Mouse (Mus musculus) forebrain, embryonic 10.5 days (tissue): ENCODE results near the gene Igsf6. TPM values are rescaled to one million over a fixed set of nuclear protein-coding genes. Genes with fewer than 3 reads are reported as not detected.
"Not testable (repeated sequence)": the region's sequence is repeated elsewhere in the genome, so short reads cannot be mapped to it uniquely, and the experiment has no call there.

Experiments
- DNase-seq: peaks from one replicate; pipeline ENCODE4 v3.0.0-alpha.2; 2017; ENCODE audit warnings: low spot score; ENCODE audit errors: extremely low spot score
- H3K27ac ChIP-seq: fragments of 300-500 bp; sonication (generic); 2 replicates; pipeline ENCODE4 v1.5.1; 2016; ENCODE audit warnings: mild to moderate bottlenecking
- H3K27me3 ChIP-seq: fragments of 300-500 bp; sonication (generic); 2 replicates; pipeline ENCODE4 v1.6.1; 2016; ENCODE audit warnings: mild to moderate bottlenecking; ENCODE audit not compliant: poor library complexity, severe bottlenecking
- H3K36me3 ChIP-seq: fragments of 300-500 bp; sonication (generic); replicated peaks from 2 replicates; pipeline ENCODE4 v1.6.1; 2016; ENCODE audit warnings: mild to moderate bottlenecking, moderate library complexity
- H3K4me1 ChIP-seq: fragments of 300-500 bp; sonication (generic); 2 replicates; pipeline ENCODE4 v1.6.1; 2016
- H3K4me3 ChIP-seq: fragments of 300-500 bp; sonication (generic); 2 replicates; pipeline ENCODE4 v1.5.1; 2016; ENCODE audit warnings: mild to moderate bottlenecking, moderate library complexity
- H3K9me3 ChIP-seq: fragments of 300-500 bp; sonication (generic); 2 replicates; pipeline ENCODE4 v1.6.1; 2016; ENCODE audit warnings: mild to moderate bottlenecking, moderate library complexity
- WGBS: fragments of 180-500 bp; shearing (Covaris S2); methylation state at CpG from one replicate; pipeline ENCODE4 v1.1.7; 2016; 5-methylcytosine and 5-hydroxymethylcytosine counted together
- polyA plus RNA-seq: library from polyadenylated mRNA; unstranded; fragments of >200 nt; fragmentation: Nextera tagmentation; extraction: Ambion mirVana; gene quantifications from 2 replicates; pipeline ENCODE4 v1.2.1, GENCODE M21; 2016

The Igsf6 gene
- polyA plus RNA-seq, 1 experiment from 2014 or later = 1.1 TPM

DNA sequence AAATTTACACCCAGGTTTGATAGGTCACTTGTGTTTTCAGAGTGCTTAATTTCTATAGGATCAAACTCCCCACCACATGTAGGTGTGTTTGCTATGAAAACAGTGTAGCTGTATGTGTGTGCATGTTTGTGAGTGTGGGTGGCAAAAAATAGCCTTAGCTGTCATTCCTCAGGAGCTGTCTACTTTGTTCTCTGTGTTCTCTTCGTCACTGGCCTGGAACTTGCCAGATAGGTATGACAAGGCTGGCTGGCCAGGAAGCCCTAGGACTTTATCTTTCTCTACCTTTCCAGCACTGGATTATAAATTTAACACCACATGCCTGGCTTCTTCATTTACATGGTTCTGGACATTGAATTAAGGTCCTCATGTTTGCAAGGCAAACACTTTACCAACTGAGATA is 30.1 kb downstream of the Igsf6 start:
- Histone ChIP-seq H3K9me3 (peaks cover 7% of the 10 kb centered on the region; the same call in 1 of the 2 replicates), H3K4me1 (no peaks in the 10 kb centered on the region), H3K27me3 (no peaks in the 10 kb centered on the region), H3K36me3 (peaks cover 20% of the 10 kb centered on the region), H3K27ac (no peak overlapping the region), H3K4me3 (no peak overlapping the region)
- WGBS = 86% methylated on average over 1 of the region's 1 CpGs
- no peak for DNase-seq

DNA sequence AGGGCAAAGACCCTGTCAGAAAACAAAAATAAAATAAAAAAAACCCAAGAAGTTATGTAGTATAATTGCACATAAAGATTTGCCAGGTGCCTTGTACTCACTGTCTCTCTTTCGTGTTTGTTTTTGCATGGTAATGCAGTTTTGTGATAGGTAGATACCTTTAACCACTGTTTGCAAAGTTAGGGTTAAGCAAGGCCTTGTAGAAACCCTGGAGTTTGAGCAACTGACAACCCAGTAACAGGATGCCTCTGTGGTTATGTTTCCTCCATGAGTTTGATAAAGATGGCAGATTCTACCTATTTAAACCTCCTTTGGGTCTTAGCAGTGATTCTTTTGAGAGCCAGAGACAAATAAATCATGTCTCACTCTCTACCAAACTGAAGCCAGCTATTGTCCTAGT is 30.9 kb downstream of the Igsf6 start:
- no peaks in the 10 kb centered on the region for H3K27me3 ChIP-seq
- H3K27ac ChIP-seq = no peak overlapping the region
- WGBS = 94% methylated on average over 1 of the region's 1 CpGs
- no peak overlapping the region for H3K4me3 ChIP-seq
- no peaks in the 10 kb centered on the region; the same call in 1 of the 2 replicates for H3K4me1 ChIP-seq
- peaks cover 13% of the 10 kb centered on the region for H3K36me3 ChIP-seq
- DNase-seq = no peak
- H3K9me3 ChIP-seq = peaks cover 7% of the 10 kb centered on the region; the same call in 1 of the 2 replicates

DNA sequence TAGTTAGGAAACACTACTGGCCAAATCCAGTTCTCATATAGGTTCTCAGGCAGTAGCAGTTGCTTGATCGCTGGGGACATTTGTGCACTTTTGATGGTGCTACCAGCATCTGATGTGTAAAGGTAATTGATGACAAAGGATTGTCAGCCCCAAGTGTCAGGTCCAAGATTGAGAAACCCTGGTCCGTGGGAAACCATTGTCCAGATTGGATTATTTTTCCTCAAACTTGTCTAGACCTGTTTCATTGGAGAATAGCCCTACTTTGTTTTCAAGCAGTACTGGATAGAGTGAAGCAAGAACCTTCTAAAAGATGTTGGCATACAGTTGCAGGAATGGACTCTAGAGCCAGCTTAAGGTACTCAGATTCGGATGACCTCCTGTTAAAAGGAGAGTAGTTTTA is 31.4 kb downstream of the Igsf6 start:
- Histone ChIP-seq H3K36me3 (peaks cover 8% of the 10 kb centered on the region), H3K27ac (no peak overlapping the region), H3K4me3 (no peak overlapping the region), H3K27me3 (no peaks in the 10 kb centered on the region), H3K9me3 (peaks cover 7% of the 10 kb centered on the region; the same call in 1 of the 2 replicates), H3K4me1 (peaks cover 3% of the 10 kb centered on the region)
- DNase-seq = no peak
- 95% methylated on average over 3 of the region's 3 CpGs for WGBS

DNA sequence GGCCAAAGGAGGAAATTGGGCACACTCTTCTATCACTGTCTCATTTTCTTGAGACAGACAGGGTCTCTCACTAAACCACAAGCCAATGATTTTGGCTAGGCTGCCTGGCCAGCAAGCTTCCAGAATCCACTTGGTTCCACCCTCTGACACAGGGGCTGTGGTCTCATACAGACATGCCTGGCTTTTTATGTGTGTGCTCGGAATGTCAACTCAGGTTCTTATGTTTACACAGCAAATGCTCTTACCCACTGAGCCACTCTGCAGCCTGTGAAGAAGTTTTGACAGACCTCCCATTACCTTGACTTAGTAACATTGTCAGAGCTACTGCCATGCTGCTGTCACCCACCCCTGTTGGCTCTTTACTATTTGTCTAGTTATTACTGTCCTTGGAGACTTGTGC is 32.4 kb downstream of the Igsf6 start:
- H3K9me3 ChIP-seq = peaks cover 7% of the 10 kb centered on the region; the same call in 1 of the 2 replicates
- no peak for DNase-seq
- no peak overlapping the region for H3K4me3 ChIP-seq
- H3K27me3 ChIP-seq = no peaks in the 10 kb centered on the region
- peaks cover 7% of the 10 kb centered on the region for H3K36me3 ChIP-seq
- WGBS = 91% methylated on average over 1 of the region's 1 CpGs
- H3K4me1 ChIP-seq = peaks cover 13% of the 10 kb centered on the region
- H3K27ac ChIP-seq = no peak overlapping the region

DNA sequence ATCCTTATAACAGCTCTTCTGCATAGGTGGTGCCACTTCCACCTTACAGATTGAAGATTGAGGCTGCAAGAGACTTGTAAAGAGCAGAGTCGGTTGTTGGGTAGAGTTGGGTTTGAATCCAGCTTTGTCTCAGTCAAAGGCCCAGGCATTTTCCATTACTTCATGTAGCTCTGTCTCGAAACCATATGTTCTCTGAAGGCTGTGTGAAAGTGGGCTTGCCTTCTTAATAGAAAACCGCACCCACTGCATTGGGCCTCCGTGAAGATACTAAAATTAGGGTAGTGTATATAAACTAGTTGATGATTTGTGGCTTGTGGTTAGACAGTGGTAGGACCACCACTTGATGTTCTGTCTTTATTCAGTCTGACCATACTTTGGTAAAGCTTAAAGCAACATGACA is 33.8 kb downstream of the Igsf6 start:
- Histone ChIP-seq H3K36me3 (peaks cover 16% of the 10 kb centered on the region), H3K4me3 (no peak overlapping the region), H3K9me3 (peaks cover 7% of the 10 kb centered on the region; the same call in 1 of the 2 replicates), H3K27ac (no peak overlapping the region), H3K4me1 (peaks cover 27% of the 10 kb centered on the region), H3K27me3 (no peaks in the 10 kb centered on the region)
- DNase-seq = no peak
- WGBS = 94% methylated on average over 4 of the region's 4 CpGs

DNA sequence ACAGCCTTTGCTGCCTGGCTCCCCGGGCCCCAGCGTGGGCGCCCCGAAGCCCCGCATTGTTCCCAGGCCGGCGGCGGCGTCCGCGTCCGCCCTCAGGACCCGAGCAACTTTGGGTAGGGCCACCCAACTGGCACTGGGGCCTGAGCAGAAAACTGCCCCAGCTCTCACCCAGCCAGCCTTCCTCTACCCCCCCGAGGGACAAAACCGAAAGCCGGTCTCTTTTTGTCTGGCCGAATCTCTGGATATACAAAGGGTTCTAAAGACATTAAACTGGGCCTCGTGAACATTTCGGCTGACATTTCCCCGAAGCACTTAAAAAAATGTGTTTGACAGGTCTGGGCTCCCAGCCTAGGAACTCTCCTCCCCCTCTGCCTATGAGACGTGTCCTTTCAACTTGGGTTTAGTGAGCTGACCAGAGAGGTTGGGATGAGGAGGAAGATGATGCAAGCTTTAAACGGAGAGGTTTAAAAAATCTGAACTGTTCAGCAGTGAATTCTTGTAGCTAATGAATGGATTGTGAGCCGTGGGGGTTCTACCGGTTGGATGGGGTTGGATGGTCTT is 39.1 kb downstream of the Igsf6 start:
- peaks cover 21% of the 10 kb centered on the region for H3K27me3 ChIP-seq
- H3K36me3 ChIP-seq = peaks cover 9% of the 10 kb centered on the region
- under 1% methylated on average over 24 of the region's 24 CpGs for WGBS
- H3K27ac ChIP-seq = peak overlapping the region; percentile 98
- H3K4me1 ChIP-seq = peaks cover 32% of the 10 kb centered on the region
- H3K4me3 ChIP-seq = peak overlapping the region; percentile 92
- H3K9me3 ChIP-seq = no peaks in the 10 kb centered on the region
- DNase-seq = peak; percentile 57

DNA sequence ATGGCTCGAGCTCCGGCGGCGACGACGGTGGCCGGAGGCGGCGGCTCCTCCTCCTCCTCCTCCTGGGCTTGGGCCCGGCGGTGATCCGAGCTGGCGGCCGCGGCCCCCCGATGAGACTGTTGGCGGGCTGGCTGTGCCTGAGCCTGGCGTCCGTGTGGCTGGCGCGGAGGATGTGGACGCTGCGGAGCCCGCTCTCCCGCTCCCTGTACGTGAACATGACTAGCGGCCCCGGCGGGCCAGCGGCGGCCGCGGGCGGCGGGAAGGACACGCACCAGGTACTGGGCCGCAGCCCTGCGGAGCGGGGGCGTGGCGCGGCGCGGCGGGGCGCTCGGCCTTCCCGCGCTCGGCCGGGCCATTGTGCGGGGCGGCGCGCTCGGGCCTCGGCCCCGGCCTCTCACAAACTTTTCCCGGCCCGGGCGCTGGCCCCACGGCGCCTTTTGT is 39.7 kb downstream of the Igsf6 start:
- 0% methylated on average over 58 of the region's 63 CpGs for WGBS
- peak overlapping the region; percentile 98 for H3K27ac ChIP-seq
- H3K36me3 ChIP-seq = peaks cover 9% of the 10 kb centered on the region
- H3K4me1 ChIP-seq = peaks cover 32% of the 10 kb centered on the region
- peak overlapping the region; percentile 92 for H3K4me3 ChIP-seq
- no peaks in the 10 kb centered on the region for H3K9me3 ChIP-seq
- peaks cover 23% of the 10 kb centered on the region for H3K27me3 ChIP-seq
- no peak for DNase-seq

DNA sequence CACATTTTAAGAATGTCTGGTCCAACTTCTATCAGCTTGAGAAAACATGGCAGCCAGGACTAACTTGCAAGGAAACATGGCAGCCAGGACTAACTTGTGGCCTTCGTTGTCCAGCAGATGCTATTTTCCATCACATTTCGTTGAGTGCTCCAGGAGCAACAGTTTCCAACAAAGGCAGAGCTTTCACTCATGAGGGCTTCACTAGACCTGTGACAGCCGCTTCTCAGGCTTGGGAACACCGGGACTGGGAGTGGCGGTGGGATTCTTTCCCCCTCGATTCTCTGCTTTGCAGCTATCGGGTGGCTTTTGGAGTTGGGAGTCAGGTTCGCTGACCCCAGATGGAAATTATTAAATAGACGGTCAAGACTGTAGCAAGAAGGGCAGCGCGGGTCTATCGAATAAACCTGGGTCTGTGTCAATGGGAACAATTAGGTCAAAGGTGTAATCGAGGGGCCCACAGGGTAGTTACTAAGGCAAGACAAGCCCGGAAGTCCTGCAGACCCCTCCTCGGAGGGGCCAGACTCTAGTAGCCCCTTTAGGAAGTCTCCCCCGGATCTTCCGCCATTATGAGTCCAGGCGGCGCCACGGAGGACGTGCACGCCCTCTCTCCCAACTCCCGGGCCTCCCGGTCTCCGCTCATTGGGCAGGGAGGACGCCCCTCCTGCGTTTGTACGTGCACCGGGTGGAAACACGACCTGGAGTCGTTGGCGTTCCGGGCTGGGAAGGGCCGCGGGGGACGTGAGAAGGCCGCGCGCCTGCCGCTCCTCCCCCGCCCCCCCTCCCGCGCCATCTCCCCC is 40.3 kb downstream of the Igsf6 start, which contains the start of gene Mettl9:
Gene Mettl9, plus strand, starts transcription at position 590 of the 797 bp plus-strand sequence.
- H3K9me3 ChIP-seq = no peaks in the 10 kb centered on the region
- H3K4me3 ChIP-seq = peak within 1 kb of the TSS; percentile 92
- H3K27me3 ChIP-seq = peaks cover 23% of the 10 kb centered on the region
- H3K36me3 ChIP-seq = peaks cover 9% of the 10 kb centered on the region
- H3K4me1 ChIP-seq = peaks cover 32% of the 10 kb centered on the region
- peak within 1 kb of the TSS; percentile 98 for H3K27ac ChIP-seq
- WGBS = 3% methylated on average over 43 of the region's 43 CpGs
- DNase-seq = peak; percentile 96

DNA sequence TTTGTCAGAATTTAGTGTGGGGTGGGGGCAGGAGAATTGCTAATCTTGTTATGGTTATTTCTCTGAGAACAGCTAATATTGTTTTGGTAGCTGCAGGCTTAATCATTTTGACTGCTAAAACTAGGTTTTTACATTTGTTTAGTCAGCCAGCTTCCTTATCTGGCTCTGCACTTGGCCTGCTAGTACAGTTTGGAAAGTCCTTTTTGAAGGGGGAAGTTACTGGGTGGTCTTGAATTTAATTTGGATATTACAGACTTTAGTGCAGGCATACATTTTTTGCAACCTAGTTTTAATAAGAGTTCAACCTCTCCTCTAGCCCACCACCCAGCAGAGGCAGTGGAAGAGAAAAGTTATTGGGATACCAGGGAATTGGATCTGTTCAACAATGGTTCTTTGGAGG is 44.4 kb downstream of the Igsf6 start:
- H3K4me3 ChIP-seq, H3K9me3 ChIP-seq, H3K27ac ChIP-seq, H3K4me1 ChIP-seq, DNase-seq, H3K36me3 ChIP-seq: not testable (repeated sequence)
- peaks cover 27% of the 10 kb centered on the region for H3K27me3 ChIP-seq

DNA sequence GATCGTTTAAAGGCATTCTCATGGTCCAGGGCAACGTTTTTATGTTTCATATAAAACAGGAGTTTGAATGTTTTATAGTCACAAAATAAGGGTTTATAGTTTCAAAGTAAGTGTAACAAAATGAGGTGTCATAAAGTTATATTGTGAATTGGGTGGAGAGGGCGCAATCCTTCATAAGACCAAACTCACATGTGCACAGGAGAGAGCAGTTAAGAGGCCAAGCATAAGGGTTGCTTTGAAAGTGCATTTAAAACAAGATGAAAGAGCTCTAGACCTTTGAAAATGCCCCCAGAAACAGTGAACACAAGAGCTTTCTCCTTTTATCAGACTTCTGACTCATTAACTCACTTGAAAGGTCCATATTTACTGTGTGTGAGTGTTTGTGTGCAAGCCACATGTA is 48.1 kb downstream of the Igsf6 start:
- no peaks in the 10 kb centered on the region for H3K4me1 ChIP-seq
- H3K4me3 ChIP-seq = no peak overlapping the region
- WGBS = 69% methylated on average over 3 of the region's 3 CpGs
- H3K27ac ChIP-seq = no peak overlapping the region
- no peak for DNase-seq
- no peaks in the 10 kb centered on the region for H3K9me3 ChIP-seq
- no peaks in the 10 kb centered on the region for H3K36me3 ChIP-seq
- peaks cover 12% of the 10 kb centered on the region; the same call in 1 of the 2 replicates for H3K27me3 ChIP-seq

DNA sequence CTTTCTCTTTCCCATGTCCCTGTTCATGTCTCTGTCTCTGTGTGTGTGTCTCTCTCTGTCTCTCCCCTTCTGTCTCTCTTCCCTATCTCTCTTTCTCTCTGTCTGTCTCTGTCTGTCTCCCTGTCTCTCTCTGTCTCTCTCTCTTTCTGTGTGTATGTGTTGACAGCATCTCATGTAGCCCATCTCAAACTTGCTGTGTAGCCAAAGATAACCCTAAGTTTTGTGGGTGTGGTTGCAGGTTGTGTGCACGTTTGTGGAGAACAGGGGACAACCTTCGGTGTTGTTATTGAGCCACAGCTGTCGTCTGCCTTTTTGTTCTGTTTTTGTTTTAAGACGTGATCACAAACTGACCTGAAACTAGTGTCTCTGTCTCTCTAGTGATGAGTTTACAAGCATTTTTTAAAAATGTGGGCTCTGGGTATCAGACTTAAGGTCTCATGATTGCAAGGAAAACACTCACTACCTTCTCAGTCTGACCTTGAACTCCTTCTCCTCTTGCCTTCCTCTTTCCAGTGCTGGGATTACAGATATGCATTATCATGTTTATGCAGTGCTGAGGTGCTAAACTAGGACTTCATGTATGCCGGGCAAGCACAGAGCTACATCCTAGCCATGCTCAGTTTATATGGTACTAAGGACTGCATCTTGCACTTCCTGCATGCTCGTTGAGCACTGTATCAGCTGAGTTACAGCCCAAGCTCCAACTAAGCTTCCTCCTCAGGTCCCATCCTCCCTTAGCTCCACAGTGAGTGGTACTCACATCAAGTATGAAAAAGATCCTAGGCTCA is 49.0 kb downstream of the Igsf6 start:
- no peaks in the 10 kb centered on the region for H3K9me3 ChIP-seq
- no peak overlapping the region for H3K27ac ChIP-seq
- no peaks in the 10 kb centered on the region for H3K4me1 ChIP-seq
- H3K4me3 ChIP-seq = no peak overlapping the region
- no peaks in the 10 kb centered on the region for H3K36me3 ChIP-seq
- peaks cover 8% of the 10 kb centered on the region; the same call in 1 of the 2 replicates for H3K27me3 ChIP-seq
- WGBS = 83% methylated on average over 6 of the region's 6 CpGs
- no peak for DNase-seq

DNA sequence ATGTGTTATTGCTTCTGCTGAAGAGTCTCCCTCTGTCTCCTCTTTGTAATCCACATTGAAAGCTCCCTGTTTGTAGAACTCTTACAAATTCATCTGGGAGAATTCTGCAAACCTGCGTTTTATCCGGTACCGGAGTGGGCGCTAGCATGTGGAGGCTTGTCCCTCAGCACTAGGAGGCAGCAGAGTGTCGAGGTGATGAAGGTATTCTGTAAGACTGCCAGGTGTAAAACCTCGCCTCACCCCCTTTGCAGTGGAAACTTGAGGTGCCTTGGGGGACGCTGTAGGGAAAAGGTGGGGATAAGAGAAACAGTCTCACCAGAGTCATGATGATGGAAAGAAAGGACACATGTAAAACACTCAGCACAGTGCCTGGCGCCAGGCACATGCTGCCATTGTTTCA is 54.1 kb downstream of the Igsf6 start:
- no peaks in the 10 kb centered on the region for H3K4me1 ChIP-seq
- H3K9me3 ChIP-seq = no peaks in the 10 kb centered on the region
- no peak for DNase-seq
- no peak overlapping the region for H3K27ac ChIP-seq
- 43% methylated on average over 8 of the region's 8 CpGs for WGBS
- H3K27me3 ChIP-seq = no peaks in the 10 kb centered on the region
- H3K4me3 ChIP-seq = no peak overlapping the region
- H3K36me3 ChIP-seq = no peaks in the 10 kb centered on the region
